Mouse (Mus musculus) cortical plate, adult 2 months (tissue): Measurements from ENCODE around the gene Scaf1.

Source experiments
- CTCF ChIP-seq: fragments of 200-500 bp; IDR thresholded peaks from 2 replicates; pipeline ENCODE4 v1.5.1; 2011; ENCODE audit warnings: mild to moderate bottlenecking, control low read depth, low read length; ENCODE audit not compliant: insufficient read depth; ENCODE audit errors: extremely low read depth
- POLR2A ChIP-seq: fragments of 200-500 bp; IDR thresholded peaks from 2 replicates; pipeline ENCODE4 v1.6.1; 2011; ENCODE audit warnings: mild to moderate bottlenecking, low read length, control low read depth; ENCODE audit not compliant: insufficient read depth; ENCODE audit errors: extremely low read depth

DNA sequence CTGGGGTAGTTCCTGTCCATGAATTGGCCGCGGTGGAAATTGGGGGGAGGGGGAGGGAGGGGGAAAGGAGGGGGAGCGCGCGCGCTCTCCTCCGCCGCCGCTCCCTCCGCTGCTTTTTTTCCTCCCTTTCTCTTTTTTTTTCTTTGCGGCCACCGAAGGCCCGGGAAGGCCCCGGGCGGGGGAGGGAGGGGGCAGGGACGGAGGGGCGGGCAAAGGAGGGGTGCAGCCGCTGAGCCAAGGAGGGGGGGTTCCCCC lies 36.6 kb upstream of the Scaf1 start, which contains the start of gene Prr12:
- TF ChIP-seq POLR2A (no peak), CTCF (no peak)
